Mouse (Mus musculus): Measurements from ENCODE around the gene C1qtnf1. TPM values are rescaled to one million over a fixed set of nuclear protein-coding genes. Genes with fewer than 3 reads are reported as not detected.
A peak's percentile ranks its signal among the peaks of the same experiment; 100 is the strongest.
"Not testable (repeated sequence)": the region's sequence is repeated elsewhere in the genome, so short reads cannot be mapped to it uniquely, and the experiment has no call there.

C1qtnf1 gene
- total RNA-seq (2014; rRNA removed) (6.6 and 9.9 TPM in 2 replicates), polyA plus RNA-seq (2012; rRNA removed) (8.1 and 9.2 TPM in 2 replicates)

DNA sequence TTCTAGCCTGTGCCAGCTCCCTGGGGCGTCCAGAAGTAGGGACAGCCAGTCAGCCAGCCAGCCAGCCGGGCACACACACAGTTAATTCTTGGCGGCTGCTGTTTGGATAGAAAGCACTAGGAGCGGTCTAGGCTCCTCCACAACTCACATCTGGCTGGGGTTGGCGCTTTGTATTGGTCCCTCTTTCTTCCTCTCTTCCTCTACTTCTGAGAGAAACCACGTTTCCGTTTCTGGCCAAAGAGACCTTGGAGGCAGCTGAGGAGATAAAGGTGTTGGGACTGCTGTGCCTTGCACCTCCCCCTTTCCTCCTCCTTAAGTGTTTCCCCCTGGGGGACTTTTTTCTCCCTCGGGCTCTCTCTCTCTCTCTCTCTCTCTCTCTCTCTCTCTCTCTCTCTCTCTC is at the start of gene C1qtnf1:
Gene C1qtnf1, plus strand, starts transcription at position 218 of the 400 bp plus-strand sequence.
- Histone ChIP-seq H3K4me3 (ENCODE audit: insufficient read depth, low read depth, low read length) (peak within 1 kb of the TSS; percentile 54), H3K4me1 (ENCODE audit: control insufficient read depth, insufficient read depth, low read length) (peaks cover 17% of the 10 kb centered on the region; the same call in 1 of the 2 replicates)

DNA sequence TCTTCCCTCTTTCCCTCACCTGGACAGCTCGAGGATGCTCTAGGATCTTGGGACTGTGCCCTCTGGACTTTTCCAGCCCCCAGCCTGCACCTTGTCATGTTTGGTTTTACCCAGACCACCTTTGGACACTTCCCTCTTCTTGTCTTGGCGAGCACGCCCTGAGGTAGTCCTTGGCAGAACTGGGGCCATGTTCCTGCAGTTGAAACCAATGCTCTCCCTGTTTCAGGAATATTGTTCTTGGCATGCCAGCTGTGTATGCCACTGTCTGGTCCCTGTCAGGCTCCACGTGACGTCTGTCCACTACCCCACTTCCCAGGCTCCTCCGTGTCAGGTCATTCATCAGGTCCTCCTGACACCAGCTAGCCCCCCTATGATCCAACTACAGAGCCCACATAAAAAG is 49.3 kb upstream of the C1qtnf1 start:
- Histone ChIP-seq H3K27ac (replicated peaks; ENCODE audit: insufficient read depth, low read depth, low read length) (no peak overlapping the region), H3K4me1 (ENCODE audit: control insufficient read depth, insufficient read depth, low read length) (no peaks in the 10 kb centered on the region), H3K79me2 (ENCODE audit: control insufficient read depth, insufficient read depth, low read length) (no peaks in the 10 kb centered on the region), H3K4me3 (ENCODE audit: insufficient read depth, low read depth, low read length) (no peak overlapping the region), H3K9ac (ENCODE audit: low read depth, low read length) (no peak overlapping the region), H3K36me3 (ENCODE audit: control insufficient read depth, insufficient read depth, low read length) (no peaks in the 10 kb centered on the region), H3K27me3 (ENCODE audit: control insufficient read depth, insufficient read depth, low read length) (no peaks in the 10 kb centered on the region)
- DNase-seq (ENCODE audit: extremely low read depth, low read depth, low spot score): no peak
- WGBS: 89% methylated on average over 6 of the region's 6 CpGs
- TF ChIP-seq POLR2A (IDR thresholded peaks at IDR 0.05; ENCODE audit: extremely low read depth, insufficient read depth, low read length) (no peak), CTCF (IDR thresholded peaks at IDR 0.05; ENCODE audit: low read depth, low read length) (no peak)

More for the DNA sequence above, at the start of gene C1qtnf1:
- no peaks in the 10 kb centered on the region for H3K79me2 ChIP-seq (ENCODE audit: control insufficient read depth, insufficient read depth, low read length)
- 0 out of 2 replicates have a peak, but pooled peaks have one; percentile 5 for TF ChIP-seq POLR2A (IDR thresholded peaks at IDR 0.05; ENCODE audit: extremely low read depth, insufficient read depth, low read length)
- no peak for TF ChIP-seq CTCF (IDR thresholded peaks at IDR 0.05; ENCODE audit: low read depth, low read length)
- H3K36me3 ChIP-seq (ENCODE audit: control insufficient read depth, insufficient read depth, low read length): no peaks in the 10 kb centered on the region
- WGBS: 6% methylated on average over 8 of the region's 8 CpGs
- no peaks in the 10 kb centered on the region for H3K27me3 ChIP-seq (ENCODE audit: control insufficient read depth, insufficient read depth, low read length)
- H3K9ac ChIP-seq (ENCODE audit: low read depth, low read length): peak within 1 kb of the TSS; percentile 49
- peak within 1 kb of the TSS; percentile 82 for H3K27ac ChIP-seq (replicated peaks; ENCODE audit: insufficient read depth, low read depth, low read length)
- DNase-seq (ENCODE audit: extremely low read depth, low read depth, low spot score): no peak

DNA sequence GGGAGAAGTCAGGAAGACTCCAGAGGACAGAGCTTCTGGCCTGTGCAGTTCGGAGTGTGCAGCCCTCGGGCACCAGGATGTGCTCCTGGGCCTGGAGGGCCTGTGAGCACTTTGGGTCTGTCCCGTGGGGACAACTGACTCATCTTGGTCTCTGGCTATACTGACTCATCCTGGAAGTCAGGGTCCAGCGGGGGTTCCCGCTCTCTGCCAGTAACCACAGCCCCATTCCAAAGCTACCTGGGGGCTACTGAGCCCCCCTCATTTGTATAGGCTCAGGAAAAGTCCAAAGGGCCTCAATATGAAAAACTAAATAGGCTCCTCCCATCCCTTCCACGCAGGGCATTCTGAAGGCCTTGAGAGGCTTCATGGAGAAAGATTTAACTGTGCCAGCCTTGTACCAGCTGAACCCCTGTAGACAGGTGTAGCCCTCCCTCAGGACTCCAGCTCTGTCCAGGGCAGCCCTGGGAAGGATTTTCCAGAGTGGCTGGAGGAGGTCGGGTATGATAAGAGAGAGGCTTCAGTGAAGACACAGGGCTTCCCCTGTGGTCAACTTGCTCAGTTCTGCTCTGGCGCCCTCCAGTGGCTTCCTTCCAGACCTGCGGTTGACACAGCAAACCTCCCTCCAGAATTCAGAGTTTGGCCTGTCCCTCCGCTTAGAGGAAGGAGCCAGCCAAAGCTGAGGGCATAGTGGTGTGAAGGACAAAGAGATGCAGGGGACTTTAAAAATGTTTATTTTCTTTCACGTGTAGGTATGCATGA is 48.6 kb upstream of the C1qtnf1 start:
- no peaks in the 10 kb centered on the region for H3K4me1 ChIP-seq (ENCODE audit: control insufficient read depth, insufficient read depth, low read length)
- TF ChIP-seq POLR2A (IDR thresholded peaks at IDR 0.05; ENCODE audit: extremely low read depth, insufficient read depth, low read length) (no peak), CTCF (IDR thresholded peaks at IDR 0.05; ENCODE audit: low read depth, low read length) (peak; percentile 92)
- WGBS: 48% methylated on average over 11 of the region's 11 CpGs
- no peak overlapping the region for H3K4me3 ChIP-seq (ENCODE audit: insufficient read depth, low read depth, low read length)
- no peaks in the 10 kb centered on the region for H3K36me3 ChIP-seq (ENCODE audit: control insufficient read depth, insufficient read depth, low read length)
- no peaks in the 10 kb centered on the region for H3K27me3 ChIP-seq (ENCODE audit: control insufficient read depth, insufficient read depth, low read length)
- peak; percentile 35 for DNase-seq (ENCODE audit: extremely low read depth, low read depth, low spot score)
- no peak overlapping the region for H3K9ac ChIP-seq (ENCODE audit: low read depth, low read length)
- H3K79me2 ChIP-seq (ENCODE audit: control insufficient read depth, insufficient read depth, low read length): no peaks in the 10 kb centered on the region
- no peak overlapping the region for H3K27ac ChIP-seq (replicated peaks; ENCODE audit: insufficient read depth, low read depth, low read length)

DNA sequence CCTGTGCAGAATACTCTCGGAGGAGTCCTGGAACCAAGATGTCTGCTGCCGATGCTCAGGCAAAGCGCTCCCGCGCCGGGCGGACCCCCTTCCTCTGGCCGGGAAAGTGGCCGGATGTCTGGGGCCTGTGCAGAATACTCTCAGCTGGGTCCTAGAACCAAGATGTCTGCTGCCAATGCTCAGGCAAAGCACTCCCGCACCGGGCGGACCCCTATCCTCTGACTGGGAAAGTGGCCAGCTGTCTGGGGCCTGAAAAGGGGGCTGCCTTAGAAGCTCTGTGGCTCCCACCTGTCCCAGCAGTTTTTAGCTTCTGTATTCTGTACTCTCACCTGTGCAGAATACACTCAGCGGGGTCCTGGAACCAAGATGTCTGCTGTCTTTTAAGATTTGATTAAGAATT is 40.2 kb upstream of the C1qtnf1 start:
- not testable (repeated sequence) for DNase-seq (ENCODE audit: extremely low read depth, low read depth, low spot score); H3K79me2 ChIP-seq (ENCODE audit: control insufficient read depth, insufficient read depth, low read length); H3K27ac ChIP-seq (replicated peaks; ENCODE audit: insufficient read depth, low read depth, low read length); H3K9ac ChIP-seq (ENCODE audit: low read depth, low read length); H3K4me1 ChIP-seq (ENCODE audit: control insufficient read depth, insufficient read depth, low read length); H3K27me3 ChIP-seq (ENCODE audit: control insufficient read depth, insufficient read depth, low read length); H3K4me3 ChIP-seq (ENCODE audit: insufficient read depth, low read depth, low read length); H3K36me3 ChIP-seq (ENCODE audit: control insufficient read depth, insufficient read depth, low read length)
- 97% methylated on average over 13 of the region's 13 CpGs for WGBS

DNA sequence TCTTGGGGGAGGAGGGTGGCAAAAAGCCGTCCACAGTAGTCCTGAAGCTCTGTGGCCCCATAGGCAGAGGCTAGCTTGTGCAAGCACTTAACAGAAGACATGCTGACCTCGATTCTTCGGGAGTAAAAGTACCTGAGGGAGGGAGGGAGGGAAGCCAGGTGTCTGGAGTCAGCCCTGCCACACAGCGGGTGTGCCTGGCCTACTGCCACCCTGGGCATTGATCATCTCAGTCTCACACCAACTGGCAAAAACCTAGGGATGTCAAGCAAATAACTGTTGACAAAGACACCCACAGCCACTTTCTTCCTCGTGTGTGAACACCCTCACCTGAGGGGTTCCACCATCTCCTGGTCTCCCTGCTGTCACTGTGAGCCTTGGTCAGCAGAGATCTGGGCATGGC is 34.0 kb upstream of the C1qtnf1 start:
- Histone ChIP-seq H3K27me3 (ENCODE audit: control insufficient read depth, insufficient read depth, low read length) (no peaks in the 10 kb centered on the region), H3K9ac (ENCODE audit: low read depth, low read length) (no peak overlapping the region), H3K4me1 (ENCODE audit: control insufficient read depth, insufficient read depth, low read length) (no peaks in the 10 kb centered on the region), H3K79me2 (ENCODE audit: control insufficient read depth, insufficient read depth, low read length) (no peaks in the 10 kb centered on the region), H3K4me3 (ENCODE audit: insufficient read depth, low read depth, low read length) (no peak overlapping the region), H3K27ac (replicated peaks; ENCODE audit: insufficient read depth, low read depth, low read length) (no peak overlapping the region), H3K36me3 (ENCODE audit: control insufficient read depth, insufficient read depth, low read length) (peaks cover 11% of the 10 kb centered on the region; the same call in 1 of the 2 replicates)
- TF ChIP-seq CTCF (IDR thresholded peaks at IDR 0.05; ENCODE audit: low read depth, low read length) (no peak), POLR2A (IDR thresholded peaks at IDR 0.05; ENCODE audit: extremely low read depth, insufficient read depth, low read length) (no peak)
- no peak for DNase-seq (ENCODE audit: extremely low read depth, low read depth, low spot score)
- WGBS: 59% methylated on average over 5 of the region's 5 CpGs

DNA sequence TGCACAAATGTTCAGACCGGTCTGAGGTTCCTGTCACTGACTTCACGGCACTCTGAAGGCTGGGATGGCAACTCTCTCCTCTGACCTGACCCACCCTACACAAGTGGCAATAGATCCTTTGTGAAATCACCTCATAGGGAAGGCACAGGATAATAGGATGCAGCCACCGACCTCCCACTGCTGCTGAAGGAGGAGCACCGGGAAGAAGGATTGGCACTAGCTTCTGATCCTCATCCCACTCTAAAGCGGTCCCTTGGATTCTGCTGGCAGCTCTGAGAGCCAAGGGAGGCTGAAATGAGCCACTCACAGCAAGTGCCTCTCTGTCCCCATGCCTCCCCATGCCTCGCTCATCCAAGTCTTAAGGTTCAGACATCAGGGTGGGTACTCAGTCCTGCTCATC is 33.5 kb upstream of the C1qtnf1 start:
- no peaks in the 10 kb centered on the region for H3K4me1 ChIP-seq (ENCODE audit: control insufficient read depth, insufficient read depth, low read length)
- DNase-seq (ENCODE audit: extremely low read depth, low read depth, low spot score): no peak
- H3K27ac ChIP-seq (replicated peaks; ENCODE audit: insufficient read depth, low read depth, low read length): no peak overlapping the region
- H3K36me3 ChIP-seq (ENCODE audit: control insufficient read depth, insufficient read depth, low read length): peaks cover 11% of the 10 kb centered on the region; the same call in 1 of the 2 replicates
- no peaks in the 10 kb centered on the region for H3K27me3 ChIP-seq (ENCODE audit: control insufficient read depth, insufficient read depth, low read length)
- no peak overlapping the region for H3K4me3 ChIP-seq (ENCODE audit: insufficient read depth, low read depth, low read length)
- WGBS: 73% methylated on average over 6 of the region's 6 CpGs
- H3K9ac ChIP-seq (ENCODE audit: low read depth, low read length): no peak overlapping the region
- no peaks in the 10 kb centered on the region; the same call in 1 of the 2 replicates for H3K79me2 ChIP-seq (ENCODE audit: control insufficient read depth, insufficient read depth, low read length)
- no peak for TF ChIP-seq POLR2A (IDR thresholded peaks at IDR 0.05; ENCODE audit: extremely low read depth, insufficient read depth, low read length)
- no peak for TF ChIP-seq CTCF (IDR thresholded peaks at IDR 0.05; ENCODE audit: low read depth, low read length)

Measured in liver, adult 2 months (tissue).